Mouse (Mus musculus): ENCODE data around the gene Olfr747.
"Not testable (repeated sequence)": the region's sequence is repeated elsewhere in the genome, so short reads cannot be mapped to it uniquely, and the experiment has no call there.

Gene Olfr747

GRCm38 (mm10) chr14:50693106-50693505 lies at the start of gene Olfr747:
Gene Olfr747 (minus strand): TSS chr14:50693206.
- DNase-seq (ENCODE audit: low spot score) = no peak

GRCm38 (mm10) chr14:50741584-50741983 lies 48.6 kb upstream of the Olfr747 start:
- DNase-seq (ENCODE audit: low spot score) = no peak

DNA sequence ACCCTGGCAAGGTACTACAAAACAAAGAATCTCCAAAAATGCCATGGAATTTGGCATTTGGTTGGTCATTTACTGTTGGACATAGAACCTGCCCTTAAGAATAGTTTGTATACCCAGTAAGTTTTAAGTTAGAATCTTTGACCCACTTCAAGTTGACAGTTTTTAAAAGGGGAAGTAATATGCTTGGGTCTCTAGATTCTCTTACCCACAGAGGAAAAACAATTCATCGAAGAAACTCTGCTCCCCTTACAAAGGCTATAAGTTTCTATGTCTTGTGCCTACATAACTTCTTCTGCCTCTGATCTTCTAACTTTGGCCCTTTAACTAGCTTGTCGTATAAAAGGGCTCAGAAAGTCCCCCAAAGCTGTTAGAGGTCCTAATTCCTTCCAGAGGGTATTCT lies 47.3 kb upstream of the Olfr747 start:
- DNase-seq (ENCODE audit: low spot score) = no peak

GRCm38 (mm10) chr14:50722371-50722770 lies 29.4 kb upstream of the Olfr747 start:
- not testable (repeated sequence) for DNase-seq (ENCODE audit: low spot score)

- not testable (repeated sequence) for DNase-seq (ENCODE audit: low spot score)
Observed at GRCm38 (mm10) chr14:50719875-50720274, 26.9 kb upstream of the Olfr747 start.

DNA sequence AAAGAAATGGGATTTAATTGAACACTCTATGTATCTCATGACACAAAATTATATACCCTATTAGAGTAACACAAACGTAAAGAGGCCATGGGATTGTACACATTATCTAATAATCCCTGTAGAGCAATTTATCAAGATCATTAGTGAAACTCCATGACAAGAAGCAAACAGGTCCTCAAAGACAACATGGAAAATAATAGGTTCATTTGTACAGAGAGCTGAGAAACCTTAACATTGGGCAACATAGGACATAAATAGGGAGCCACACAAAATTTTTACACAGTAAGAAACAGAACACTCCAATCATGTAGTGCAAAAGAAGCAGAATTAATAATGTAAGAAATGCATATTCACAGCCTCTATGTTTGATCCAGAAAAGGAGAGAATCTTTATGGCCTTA lies 14.1 kb upstream of the Olfr747 start, which contains the start of gene Olfr748:
Gene Olfr748 (plus strand): TSS at position 301 of the 400 bp plus-strand sequence.
- no peak for DNase-seq (ENCODE audit: low spot score)

GRCm38 (mm10) chr14:50646783-50647182 lies 46.2 kb downstream of the Olfr747 start, which contains the start of gene Olfr746:
Gene Olfr746 (plus strand): TSS chr14:50647083.
- DNase-seq (ENCODE audit: low spot score) = no peak

DNA sequence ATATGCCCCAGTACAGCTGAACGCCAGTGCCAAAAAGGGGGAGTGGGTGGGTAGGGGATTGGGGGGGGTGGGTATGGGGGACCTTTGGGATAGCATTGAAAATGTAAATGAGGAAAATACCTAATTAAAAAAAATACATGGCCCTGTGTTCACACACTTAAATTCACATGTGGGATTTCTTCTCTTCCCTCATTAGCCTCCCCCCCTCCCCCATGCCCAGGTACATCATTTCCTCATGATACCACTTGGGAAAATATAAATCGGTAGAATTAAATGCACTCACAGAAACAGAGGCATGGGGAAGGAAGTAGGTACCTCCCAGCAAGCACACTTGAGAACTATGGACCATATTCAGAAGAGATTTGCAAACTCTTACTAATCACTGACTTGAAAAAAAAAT lies 53.9 kb downstream of the Olfr747 start, which contains the start of gene Olfr745:
Gene Olfr745 (plus strand): TSS at position 301 of the 400 bp plus-strand sequence.
- DNase-seq (ENCODE audit: low spot score) = no peak
